ENCODE assay signal across 8 mouse cellular contexts in the genomic region with DNA sequence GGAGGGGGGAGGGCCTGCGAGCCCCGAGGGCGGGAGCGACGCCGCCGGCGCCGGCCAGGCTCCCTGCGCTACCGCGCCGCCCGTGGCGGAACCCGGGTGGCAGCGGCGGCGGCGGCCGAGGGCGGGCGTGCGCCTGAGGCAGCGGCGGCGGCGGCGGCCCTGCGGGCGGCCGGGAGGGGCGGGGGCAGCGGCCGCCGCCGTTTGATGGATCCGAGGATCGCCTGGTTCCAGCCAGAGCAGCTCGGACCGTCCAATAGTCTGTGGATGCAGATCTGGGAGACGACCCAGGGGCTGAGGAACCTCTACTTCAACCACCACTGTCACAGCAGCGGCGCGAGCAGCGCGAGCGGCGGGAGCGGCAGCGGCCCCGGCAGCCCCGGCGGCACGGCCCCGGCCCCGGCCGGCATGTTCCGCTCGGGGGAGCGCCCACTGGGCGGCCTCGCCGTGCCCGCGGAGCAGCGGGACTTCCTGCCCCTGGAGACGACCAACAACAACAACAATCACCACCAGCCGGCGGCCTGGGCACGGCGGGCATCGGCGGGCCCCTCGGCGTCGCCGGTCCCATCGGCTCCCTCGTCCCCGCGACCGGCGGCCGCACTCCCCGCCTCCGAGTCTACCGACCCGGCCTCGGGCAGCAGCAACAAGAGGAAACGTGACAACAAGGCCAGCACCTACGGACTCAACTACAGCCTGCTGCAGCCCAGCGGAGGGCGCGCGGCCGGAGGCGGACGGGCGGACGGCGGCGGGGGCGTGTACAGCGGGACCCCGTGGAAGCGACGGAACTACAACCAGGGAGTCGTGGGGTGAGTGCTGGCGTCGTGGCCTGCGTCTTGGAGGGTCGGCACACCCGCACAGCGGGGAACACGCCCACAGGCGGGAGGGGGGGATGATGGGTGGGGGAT. TPM values are rescaled to one million over a fixed set of nuclear protein-coding genes. Genes with fewer than 3 reads are reported as not detected.
DNase-seq lines count a peak whose midpoint lies in the region; ATAC-seq and TF ChIP-seq lines count a peak whose summit lies in the region.

No protein-coding gene starts in this region.

- TF ChIP-seq RAD21 in CH12.LX (IDR thresholded peaks at IDR 0.05; ENCODE audit: low read depth, low read length), result no peak

- in situ Hi-C loops in CH12.LX (cut with MboI; ENCODE audit: low pct_ligation_motif_present, low pct_unique_long_range_greater_than_20kb, low sequenced_read_pairs), result loop anchor here (5.0 kb wide), 1 partner anchor 37 kb away; no protein-coding TSS in a partner anchor

- dilution Hi-C loops in CH12.LX (cut with MboI; ENCODE audit: extremely low pct_ligation_motif_present, extremely low pct_unique_long_range_greater_than_20kb, low sequenced_read_pairs), result no loop called here

- peaks cover under 1% of the 10 kb centered on the region for H3K27me3 ChIP-seq in CH12.LX (replicated peaks)
- no peaks in the 10 kb centered on the region for H3K27me3 ChIP-seq in forebrain, embryonic 10.5 days (ENCODE audit: poor library complexity, severe bottlenecking)
- no peaks in the 10 kb centered on the region for H3K27me3 ChIP-seq in heart, postnatal 0 days (ENCODE audit: control insufficient read depth, insufficient read depth, low read length)
- H3K27me3 ChIP-seq in lung, embryonic 14.5 days (ENCODE audit: insufficient read depth, low read length), result no peaks in the 10 kb centered on the region
- H3K27me3 ChIP-seq in neural tube, embryonic 14.5 days (ENCODE audit: control insufficient read depth, insufficient read depth, low read length), result no peaks in the 10 kb centered on the region

- peaks cover 33% of the 10 kb centered on the region for H3K79me2 ChIP-seq in CH12.LX (replicated peaks; ENCODE audit: control insufficient read depth, extremely low read depth, insufficient read depth, poor library complexity, severe bottlenecking)

- peak; percentile 35 for ATAC-seq in heart, postnatal 0 days (ENCODE audit: insufficient read depth, low read depth)
- peak; percentile 55 for ATAC-seq in lung, embryonic 14.5 days (ENCODE audit: insufficient read depth)
- ATAC-seq in neural tube, embryonic 14.5 days (ENCODE audit: low read depth), result peak; percentile 70

- peak overlapping the region; percentile 83 for H3K9ac ChIP-seq in CH12.LX (ENCODE audit: insufficient read depth, low read depth)
- peak overlapping the region; percentile 84 for H3K9ac ChIP-seq in heart, postnatal 0 days (replicated peaks; ENCODE audit: low read depth, low read length)
- peak overlapping the region; percentile 78 for H3K9ac ChIP-seq in lung, embryonic 14.5 days
- peak overlapping the region; percentile 80 for H3K9ac ChIP-seq in neural tube, embryonic 14.5 days (replicated peaks; ENCODE audit: low read depth, low read length)

- peak overlapping the region; percentile 58 to 91 (median 80) for H3K4me3 ChIP-seq in CH12.LX (replicated peaks in 1 of 3; ENCODE audit: low read depth in 2 of 3, low read length in 2 of 3, poor library complexity in 1 of 3)
- H3K4me3 ChIP-seq in forebrain, embryonic 10.5 days, result peak overlapping the region; percentile 96
- H3K4me3 ChIP-seq in heart, postnatal 0 days (ENCODE audit: low read depth, low read length), result peak overlapping the region; percentile 94
- H3K4me3 ChIP-seq in lung, embryonic 14.5 days (ENCODE audit: low read depth, low read length), result peak overlapping the region; percentile 92
- peak overlapping the region; percentile 51 for H3K4me3 ChIP-seq in neural tube, embryonic 14.5 days (ENCODE audit: low read depth, low read length)

- no peak for TF ChIP-seq CTCF in CH12.LX (conservative IDR thresholded peaks at IDR 0.05 in 1 of 2, IDR thresholded peaks at IDR 0.05 in 1 of 2; ENCODE audit: low read depth in 2 of 2, low read length in 2 of 2)
- no peak for TF ChIP-seq CTCF in brain, embryonic 14.5 days (IDR thresholded peaks at IDR 0.05; ENCODE audit: borderline replicate concordance, extremely low read depth, insufficient read depth, insufficient read length)
- TF ChIP-seq CTCF in heart, postnatal 0 days (IDR thresholded peaks at IDR 0.05; ENCODE audit: low read depth), result no peak
- no peak for TF ChIP-seq CTCF in lung, embryonic 14.5 days (IDR thresholded peaks at IDR 0.05; ENCODE audit: low read depth)

- H3K4me2 ChIP-seq in CH12.LX (ENCODE audit: insufficient read depth, low read depth, poor library complexity, severe bottlenecking), result peak overlapping the region; percentile 74
- peak overlapping the region; percentile 89 for H3K4me2 ChIP-seq in heart, postnatal 0 days (ENCODE audit: low read depth, low read length)
- peak overlapping the region; percentile 93 for H3K4me2 ChIP-seq in lung, embryonic 14.5 days
- peak overlapping the region; percentile 81 for H3K4me2 ChIP-seq in neural tube, embryonic 14.5 days (ENCODE audit: low read depth, low read length)

- under 1% methylated on average over 114 of the region's 117 CpGs for WGBS in forebrain, embryonic 10.5 days
- WGBS in heart, postnatal 0 days, result under 1% methylated on average over 74 of the region's 117 CpGs
- under 1% methylated on average over 97 of the region's 117 CpGs for WGBS in lung, embryonic 14.5 days
- under 1% methylated on average over 89 of the region's 117 CpGs for WGBS in neural tube, embryonic 14.5 days

- no peak for TF ChIP-seq POLR2A in CH12.LX (IDR thresholded peaks at IDR 0.05; ENCODE audit: low read depth, low read length)
- no peak for TF ChIP-seq POLR2A in brain, embryonic 14.5 days (IDR thresholded peaks at IDR 0.05; ENCODE audit: borderline replicate concordance, extremely low read depth, insufficient read depth, insufficient read length, poor library complexity, severe bottlenecking)

- H3K4me1 ChIP-seq in CH12.LX (ENCODE audit: control insufficient read depth in 1 of 2, insufficient read depth in 2 of 2), result peaks cover 5 to 21% of the 10 kb centered on the region in 2 experiments
- H3K4me1 ChIP-seq in forebrain, embryonic 10.5 days, result peaks cover 58% of the 10 kb centered on the region
- H3K4me1 ChIP-seq in heart, postnatal 0 days (ENCODE audit: control insufficient read depth, insufficient read depth), result peaks cover 11% of the 10 kb centered on the region; the same call in 1 of the 2 replicates
- peaks cover 12% of the 10 kb centered on the region; the same call in 1 of the 2 replicates for H3K4me1 ChIP-seq in lung, embryonic 14.5 days (ENCODE audit: insufficient read depth)
- peaks cover 18% of the 10 kb centered on the region for H3K4me1 ChIP-seq in neural tube, embryonic 14.5 days (ENCODE audit: control insufficient read depth, insufficient read depth, low read length)

- TF ChIP-seq EP300 in CH12.LX (IDR thresholded peaks at IDR 0.05; ENCODE audit: low read length), result no peak
- TF ChIP-seq EP300 in heart, postnatal 0 days (IDR thresholded peaks at IDR 0.05; ENCODE audit: low read depth), result no peak

- H3K9me3 ChIP-seq in CH12.LX (replicated peaks; ENCODE audit: low read length), result no peaks in the 10 kb centered on the region
- H3K9me3 ChIP-seq in forebrain, embryonic 10.5 days, result no peaks in the 10 kb centered on the region
- H3K9me3 ChIP-seq in heart, postnatal 0 days (replicated peaks; ENCODE audit: control insufficient read depth, low read length), result no peaks in the 10 kb centered on the region
- no peaks in the 10 kb centered on the region for H3K9me3 ChIP-seq in lung, embryonic 14.5 days (ENCODE audit: low read depth, low read length)
- H3K9me3 ChIP-seq in neural tube, embryonic 14.5 days (ENCODE audit: control insufficient read depth, low read length), result no peaks in the 10 kb centered on the region

- H3K36me3 ChIP-seq in CH12.LX (replicated peaks in 1 of 2; ENCODE audit: control insufficient read depth in 1 of 2, insufficient read depth in 1 of 2, low read length in 1 of 2), result peaks cover 3 to 39% of the 10 kb centered on the region in 2 experiments
- H3K36me3 ChIP-seq in forebrain, embryonic 10.5 days (replicated peaks), result peaks cover 25% of the 10 kb centered on the region
- H3K36me3 ChIP-seq in heart, postnatal 0 days (replicated peaks; ENCODE audit: control insufficient read depth, insufficient read depth, low read length), result no peaks in the 10 kb centered on the region
- H3K36me3 ChIP-seq in lung, embryonic 14.5 days (ENCODE audit: insufficient read depth), result peaks cover 11% of the 10 kb centered on the region; the same call in 1 of the 2 replicates
- H3K36me3 ChIP-seq in neural tube, embryonic 14.5 days (ENCODE audit: control insufficient read depth, insufficient read depth, low read length), result no peaks in the 10 kb centered on the region

- no peak overlapping the region for H3K27ac ChIP-seq in CH12.LX (ENCODE audit: insufficient read depth, low read depth)
- peak overlapping the region; percentile 97 for H3K27ac ChIP-seq in forebrain, embryonic 10.5 days
- peak overlapping the region; percentile 99 for H3K27ac ChIP-seq in heart, postnatal 0 days (ENCODE audit: low read depth)
- peak overlapping the region; percentile 97 for H3K27ac ChIP-seq in lung, embryonic 14.5 days (ENCODE audit: low read depth)
- H3K27ac ChIP-seq in neural tube, embryonic 14.5 days (ENCODE audit: low read depth, low read length), result peak overlapping the region; percentile 97

- DNase-seq in CH12.LX (ENCODE audit: extremely low read depth), result peak; percentile 29
- peak; percentile 38 for DNase-seq in brain, embryonic 14.5 days (ENCODE audit: low read depth)
- peak; percentile 51 for DNase-seq in forebrain, embryonic 10.5 days (ENCODE audit: extremely low spot score, low spot score)
- DNase-seq in heart, postnatal 0 days (ENCODE audit: low spot score), result peak; percentile 15
- peak; percentile 61 for DNase-seq in kidney, postnatal 14 days
- DNase-seq in lung, embryonic 14.5 days, result peak; percentile 63
- DNase-seq in testis, postnatal 10 days (ENCODE audit: low spot score), result peak; percentile 59

TF ChIP-seq in CH12.LX, 34 proteins besides CTCF, POLR2A, EP300 and RAD21 (continues in another document):
- TF ChIP-seq TBP (conservative IDR thresholded peaks at IDR 0.05; ENCODE audit: low read depth, low read length) (no peak), ZMIZ1 (IDR thresholded peaks at IDR 0.05; ENCODE audit: low read depth, low read length) (no peak), MAFK (IDR thresholded peaks at IDR 0.05; ENCODE audit: insufficient replicate concordance, low read length) (no peak), BHLHE40 (IDR thresholded peaks at IDR 0.05; ENCODE audit: low read depth, low read length) (peak; percentile 48; the same call in 1 of the 2 replicates), UBTF (IDR thresholded peaks at IDR 0.05; ENCODE audit: low read depth, low read length) (0 out of 2 replicates have a peak, but pooled peaks have one; percentile 25)

RNA-seq across cellular contexts. Expression of a gene that starts 0.9 kb away (rescaled TPM):
- total RNA-seq in CH12.LX (2012; rRNA removed), result 20.1 and 26.8 TPM in 2 replicates
- total RNA-seq in CH12.LX (2014; rRNA removed), result 27.9 and 33.6 TPM in 2 replicates
- 32.4 and 37.8 TPM in 2 replicates for polyA plus RNA-seq in CH12.LX (2012; ENCODE audit: insufficient read length, low read depth)
- 30.9 and 36.5 TPM in 2 replicates for polyA plus RNA-seq in brain, embryonic 14.5 days (2012; rRNA removed)
- polyA plus RNA-seq in forebrain, embryonic 10.5 days (2016; fragmentation: Nextera tagmentation; extraction: Ambion mirVana), result 8.1 and 9.0 TPM in 2 replicates
- 7.7 and 12.4 TPM in 2 replicates for total RNA-seq in heart, postnatal 0 days (2014; rRNA removed; ENCODE audit: low replicate concordance)
- polyA plus RNA-seq in heart, postnatal 0 days (2015; fragmentation: Nextera tagmentation; extraction: Ambion mirVana), result 3.1 and 3.8 TPM in 2 replicates
- 14.5 and 16.1 TPM in 2 replicates for polyA plus RNA-seq in lung, embryonic 14.5 days (2014; fragmentation: Nextera tagmentation; extraction: Ambion mirVana)
- polyA plus RNA-seq in neural tube, embryonic 14.5 days (2014; fragmentation: Nextera tagmentation; extraction: Ambion mirVana), result 16.0 and 18.8 TPM in 2 replicates
